Mouse (Mus musculus): Measurements from ENCODE around the gene Pamr1. TPM values are rescaled to one million over a fixed set of nuclear protein-coding genes. Genes with fewer than 3 reads are reported as not detected.
A peak's percentile ranks its signal among the peaks of the same experiment; 100 is the strongest.

The Pamr1 gene
- polyA plus RNA-seq, 1 experiment from 2014 or later, result 1.9 TPM

- Histone ChIP-seq H3K27ac (ENCODE audit: low read depth, low read length) (peak overlapping the region; percentile 55), H3K36me3 (ENCODE audit: control insufficient read depth, insufficient read depth, low read length) (no peaks in the 10 kb centered on the region), H3K4me1 (ENCODE audit: control insufficient read depth, insufficient read depth, low read length) (peaks cover 11% of the 10 kb centered on the region; the same call in 1 of the 2 replicates), H3K9me3 (ENCODE audit: control insufficient read depth, low read length) (no peaks in the 10 kb centered on the region), H3K4me2 (no peak overlapping the region), H3K9ac (ENCODE audit: low read length) (no peak overlapping the region), H3K4me3 (ENCODE audit: low read depth, low read length) (no peak overlapping the region), H3K27me3 (ENCODE audit: control insufficient read depth, insufficient read depth, low read length) (peaks cover 3% of the 10 kb centered on the region; the same call in 1 of the 2 replicates)
- 45% methylated on average over 8 of the region's 8 CpGs for WGBS
- DNase-seq (ENCODE audit: low spot score, missing footprints) (no peak), ATAC-seq (ENCODE audit: low FRiP score) (no peak)
Measured at GRCm38 (mm10) chr2:102655966-102656725, 106.3 kb downstream of the Pamr1 start.

- Histone ChIP-seq H3K4me2 (peak overlapping the region; percentile 77), H3K36me3 (ENCODE audit: control insufficient read depth, insufficient read depth, low read length) (no peaks in the 10 kb centered on the region), H3K27me3 (ENCODE audit: control insufficient read depth, insufficient read depth, low read length) (peaks cover 3% of the 10 kb centered on the region; the same call in 1 of the 2 replicates), H3K27ac (ENCODE audit: low read depth, low read length) (peak overlapping the region; percentile 92), H3K9me3 (ENCODE audit: control insufficient read depth, low read length) (no peaks in the 10 kb centered on the region), H3K9ac (ENCODE audit: low read length) (peak overlapping the region; percentile 86; the same call in 1 of the 2 replicates), H3K4me3 (ENCODE audit: low read depth, low read length) (peak overlapping the region; percentile 72), H3K4me1 (ENCODE audit: control insufficient read depth, insufficient read depth, low read length) (peaks cover 17% of the 10 kb centered on the region)
- ATAC-seq (ENCODE audit: low FRiP score), result peak; percentile 66
- DNase-seq (ENCODE audit: low spot score, missing footprints), result no peak
- 6% methylated on average over 7 of the region's 7 CpGs for WGBS
Measured at GRCm38 (mm10) chr2:102657726-102658125, 107.9 kb downstream of the Pamr1 start.

GRCm38 (mm10) chr2:102658163-102658660, 108.4 kb downstream of the Pamr1 start, which contains the start of gene Slc1a2:
Slc1a2 (plus strand) TSS chr2:102658659.
- H3K4me1 ChIP-seq (ENCODE audit: control insufficient read depth, insufficient read depth, low read length), result peaks cover 22% of the 10 kb centered on the region
- ATAC-seq (ENCODE audit: low FRiP score) (peak; percentile 58), DNase-seq (ENCODE audit: low spot score, missing footprints) (peak; percentile 96)
- peak within 1 kb of the TSS; percentile 86 for H3K9ac ChIP-seq (ENCODE audit: low read length)
- no peaks in the 10 kb centered on the region for H3K9me3 ChIP-seq (ENCODE audit: control insufficient read depth, low read length)
- no peaks in the 10 kb centered on the region for H3K36me3 ChIP-seq (ENCODE audit: control insufficient read depth, insufficient read depth, low read length)
- peaks cover 3% of the 10 kb centered on the region; the same call in 1 of the 2 replicates for H3K27me3 ChIP-seq (ENCODE audit: control insufficient read depth, insufficient read depth, low read length)
- H3K4me2 ChIP-seq, result peak within 1 kb of the TSS; percentile 77
- H3K4me3 ChIP-seq (ENCODE audit: low read depth, low read length), result peak within 1 kb of the TSS; percentile 72
- H3K27ac ChIP-seq (ENCODE audit: low read depth, low read length), result peak within 1 kb of the TSS; percentile 92
- under 1% methylated on average over 20 of the region's 20 CpGs for WGBS

GRCm38 (mm10) chr2:102658661-102659520, 109.1 kb downstream of the Pamr1 start:
- Histone ChIP-seq H3K4me1 (ENCODE audit: control insufficient read depth, insufficient read depth, low read length) (peaks cover 26% of the 10 kb centered on the region), H3K4me2 (peak overlapping the region; percentile 77), H3K9me3 (ENCODE audit: control insufficient read depth, low read length) (no peaks in the 10 kb centered on the region), H3K9ac (ENCODE audit: low read length) (peak overlapping the region; percentile 86), H3K4me3 (ENCODE audit: low read depth, low read length) (peak overlapping the region; percentile 72), H3K27me3 (ENCODE audit: control insufficient read depth, insufficient read depth, low read length) (peaks cover 3% of the 10 kb centered on the region; the same call in 1 of the 2 replicates), H3K36me3 (ENCODE audit: control insufficient read depth, insufficient read depth, low read length) (no peaks in the 10 kb centered on the region), H3K27ac (ENCODE audit: low read depth, low read length) (peak overlapping the region; percentile 92)
- WGBS, result under 1% methylated on average over 73 of the region's 80 CpGs
- ATAC-seq (ENCODE audit: low FRiP score) (peak; percentile 80), DNase-seq (ENCODE audit: low spot score, missing footprints) (peak; percentile 96)

GRCm38 (mm10) chr2:102659521-102659830, 109.7 kb downstream of the Pamr1 start:
- Histone ChIP-seq H3K4me2 (peak overlapping the region; percentile 77), H3K27ac (ENCODE audit: low read depth, low read length) (peak overlapping the region; percentile 92), H3K9ac (ENCODE audit: low read length) (peak overlapping the region; percentile 86), H3K4me3 (ENCODE audit: low read depth, low read length) (peak overlapping the region; percentile 72), H3K27me3 (ENCODE audit: control insufficient read depth, insufficient read depth, low read length) (peaks cover 3% of the 10 kb centered on the region; the same call in 1 of the 2 replicates), H3K36me3 (ENCODE audit: control insufficient read depth, insufficient read depth, low read length) (no peaks in the 10 kb centered on the region), H3K9me3 (ENCODE audit: control insufficient read depth, low read length) (no peaks in the 10 kb centered on the region), H3K4me1 (ENCODE audit: control insufficient read depth, insufficient read depth, low read length) (peaks cover 29% of the 10 kb centered on the region)
- whole genome bisulfite sequencing, result under 1% methylated on average over 10 of the region's 10 CpGs
- ATAC-seq (ENCODE audit: low FRiP score), result 0 out of 2 replicates have a peak, but pooled peaks have one; percentile 29
- DNase-seq (ENCODE audit: low spot score, missing footprints), result no peak

- Histone ChIP-seq H3K4me3 (ENCODE audit: low read depth, low read length) (0 out of 2 replicates have a peak overlapping the region, but pooled peaks have one; percentile 0), H3K9me3 (ENCODE audit: control insufficient read depth, low read length) (no peaks in the 10 kb centered on the region), H3K27me3 (ENCODE audit: control insufficient read depth, insufficient read depth, low read length) (peaks cover 3% of the 10 kb centered on the region; the same call in 1 of the 2 replicates), H3K36me3 (ENCODE audit: control insufficient read depth, insufficient read depth, low read length) (no peaks in the 10 kb centered on the region), H3K27ac (ENCODE audit: low read depth, low read length) (no peak overlapping the region), H3K9ac (ENCODE audit: low read length) (no peak overlapping the region), H3K4me1 (ENCODE audit: control insufficient read depth, insufficient read depth, low read length) (peaks cover 29% of the 10 kb centered on the region), H3K4me2 (peak overlapping the region; percentile 77)
- 49% methylated on average over 2 of the region's 2 CpGs for WGBS
- no peak for ATAC-seq (ENCODE audit: low FRiP score)
- no peak for DNase-seq (ENCODE audit: low spot score, missing footprints)
Measured at GRCm38 (mm10) chr2:102661052-102661451, 111.2 kb downstream of the Pamr1 start.

- no peak for ATAC-seq (ENCODE audit: low FRiP score)
- 57% methylated on average over 9 of the region's 9 CpGs for WGBS
- no peak for DNase-seq (ENCODE audit: low spot score, missing footprints)
- peaks cover 3% of the 10 kb centered on the region; the same call in 1 of the 2 replicates for H3K27me3 ChIP-seq (ENCODE audit: control insufficient read depth, insufficient read depth, low read length)
- H3K4me1 ChIP-seq (ENCODE audit: control insufficient read depth, insufficient read depth, low read length), result peaks cover 22% of the 10 kb centered on the region
- peak overlapping the region; percentile 70 for H3K27ac ChIP-seq (ENCODE audit: low read depth, low read length)
- peak overlapping the region; percentile 77 for H3K4me2 ChIP-seq
- H3K9me3 ChIP-seq (ENCODE audit: control insufficient read depth, low read length), result no peaks in the 10 kb centered on the region
- no peak overlapping the region for H3K4me3 ChIP-seq (ENCODE audit: low read depth, low read length)
- H3K36me3 ChIP-seq (ENCODE audit: control insufficient read depth, insufficient read depth, low read length), result no peaks in the 10 kb centered on the region
- peak overlapping the region; percentile 24; the same call in 1 of the 2 replicates for H3K9ac ChIP-seq (ENCODE audit: low read length)
Measured at GRCm38 (mm10) chr2:102662911-102663310, 113.1 kb downstream of the Pamr1 start.

GRCm38 (mm10) chr2:102663339-102663738, 113.5 kb downstream of the Pamr1 start:
- DNase-seq (ENCODE audit: low spot score, missing footprints) (peak; percentile 89), ATAC-seq (ENCODE audit: low FRiP score) (peak; percentile 62)
- no peak overlapping the region for H3K4me3 ChIP-seq (ENCODE audit: low read depth, low read length)
- H3K27ac ChIP-seq (ENCODE audit: low read depth, low read length), result peak overlapping the region; percentile 70
- peak overlapping the region; percentile 77; the same call in 1 of the 2 replicates for H3K4me2 ChIP-seq
- no peak overlapping the region for H3K9ac ChIP-seq (ENCODE audit: low read length)
- H3K9me3 ChIP-seq (ENCODE audit: control insufficient read depth, low read length), result no peaks in the 10 kb centered on the region
- 13% methylated on average over 6 of the region's 6 CpGs for WGBS
- H3K27me3 ChIP-seq (ENCODE audit: control insufficient read depth, insufficient read depth, low read length), result peaks cover 3% of the 10 kb centered on the region; the same call in 1 of the 2 replicates
- H3K4me1 ChIP-seq (ENCODE audit: control insufficient read depth, insufficient read depth, low read length), result peaks cover 22% of the 10 kb centered on the region
- no peaks in the 10 kb centered on the region for H3K36me3 ChIP-seq (ENCODE audit: control insufficient read depth, insufficient read depth, low read length)
